Mouse (Mus musculus): ENCODE data around the gene Ric8b.
A peak's percentile ranks its signal among the peaks of the same experiment; 100 is the strongest.

The Ric8b gene

GRCm38 (mm10) chr10:84960380-84960930 lies 43.0 kb downstream of the Ric8b start:
- no peak for DNase-seq (ENCODE audit: low spot score)

GRCm38 (mm10) chr10:84963126-84963525 lies 45.7 kb downstream of the Ric8b start:
- DNase-seq (ENCODE audit: low spot score) = no peak

DNA sequence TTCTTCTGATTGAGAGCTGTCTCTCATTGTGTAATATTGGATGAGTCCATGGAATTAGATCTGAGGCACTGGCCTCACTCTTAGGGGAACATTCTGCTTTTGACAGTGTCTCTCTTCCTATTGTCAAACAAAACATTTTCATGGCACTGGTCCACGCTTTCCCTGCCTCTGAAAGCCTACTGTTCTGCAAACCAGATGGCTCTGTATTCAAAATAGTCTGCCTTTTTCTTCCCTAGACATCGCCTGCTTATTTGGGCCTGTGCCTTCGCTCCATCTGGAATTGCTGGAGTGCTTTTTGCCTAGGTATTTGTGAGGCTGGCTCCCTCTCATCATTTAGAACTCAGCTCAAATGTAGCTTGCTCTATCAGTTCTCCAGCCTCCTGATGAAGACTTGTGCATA lies 46.3 kb downstream of the Ric8b start:
- peak; percentile 70 for DNase-seq (ENCODE audit: low spot score)

DNA sequence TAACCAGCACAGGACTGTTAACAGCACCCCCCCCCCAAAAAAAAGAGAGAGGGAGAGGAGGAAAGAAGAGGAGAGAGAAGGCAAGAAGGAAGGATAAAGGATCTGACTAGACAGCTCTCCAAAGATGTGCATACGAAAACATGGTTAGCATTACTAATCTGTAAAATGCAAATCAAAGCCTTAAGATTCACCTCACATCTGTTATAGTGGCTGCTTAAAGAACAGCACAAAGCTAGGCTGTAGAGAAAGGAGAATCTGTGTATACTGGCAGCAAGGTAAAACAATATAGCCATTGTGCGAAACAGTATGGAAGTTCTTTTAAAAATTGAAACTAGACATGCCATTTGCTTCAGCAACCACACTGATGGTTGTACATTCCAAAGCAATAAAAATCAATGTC lies 49.1 kb downstream of the Ric8b start:
- DNase-seq (ENCODE audit: low spot score) = no peak

- no peak for DNase-seq (ENCODE audit: low spot score)
Measured at GRCm38 (mm10) chr10:84967645-84968044, 50.2 kb downstream of the Ric8b start.

- DNase-seq (ENCODE audit: low spot score) = no peak
Measured at GRCm38 (mm10) chr10:84968852-84969704, 51.7 kb downstream of the Ric8b start.

GRCm38 (mm10) chr10:84975264-84975663 lies 57.8 kb downstream of the Ric8b start:
- DNase-seq (ENCODE audit: low spot score) = no peak

- DNase-seq (ENCODE audit: low spot score) = no peak
Measured at GRCm38 (mm10) chr10:84976588-84977351, 59.4 kb downstream of the Ric8b start.

DNA sequence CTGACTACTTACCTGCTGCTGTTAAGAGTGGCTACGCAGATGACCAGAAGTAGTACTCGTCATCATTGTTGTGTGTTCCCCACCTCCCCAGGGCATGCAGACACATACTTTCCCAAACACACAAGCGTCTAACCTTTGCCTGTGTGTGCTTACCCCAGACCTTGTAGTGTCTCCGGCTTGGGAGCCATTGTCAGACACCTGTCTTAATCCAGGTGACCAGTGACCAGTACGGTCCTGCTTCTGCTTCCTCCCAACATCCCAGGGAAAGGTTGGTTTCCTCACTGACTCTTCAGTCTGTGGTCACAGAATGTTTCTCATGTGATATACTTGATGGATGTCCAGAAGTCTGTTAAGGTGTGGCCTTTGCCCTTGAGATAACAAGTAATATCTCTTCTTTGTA lies 62.9 kb downstream of the Ric8b start:
- DNase-seq (ENCODE audit: low spot score) = no peak

GRCm38 (mm10) chr10:84981441-84981840 lies 64.0 kb downstream of the Ric8b start:
- no peak for DNase-seq (ENCODE audit: low spot score)

DNA sequence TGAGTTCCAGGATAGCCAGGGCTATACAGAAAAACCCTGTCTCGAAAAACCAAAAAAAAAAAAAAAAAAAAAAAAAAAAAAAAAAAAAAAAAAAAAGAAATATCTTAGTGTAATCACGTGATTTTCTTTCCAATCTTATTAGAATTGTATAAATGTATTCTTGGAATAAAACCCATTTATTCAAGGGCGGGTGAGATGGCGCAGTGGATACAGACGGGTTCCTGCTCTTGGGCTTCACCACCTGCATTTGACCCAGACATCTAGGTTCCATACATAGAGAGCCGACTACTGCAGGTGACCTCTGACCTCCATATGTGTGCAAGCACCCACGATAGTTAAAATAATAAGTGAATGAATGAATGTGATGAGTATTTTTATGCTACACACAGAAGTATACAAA lies 65.3 kb downstream of the Ric8b start:
- no peak for DNase-seq (ENCODE audit: low spot score)

DNA sequence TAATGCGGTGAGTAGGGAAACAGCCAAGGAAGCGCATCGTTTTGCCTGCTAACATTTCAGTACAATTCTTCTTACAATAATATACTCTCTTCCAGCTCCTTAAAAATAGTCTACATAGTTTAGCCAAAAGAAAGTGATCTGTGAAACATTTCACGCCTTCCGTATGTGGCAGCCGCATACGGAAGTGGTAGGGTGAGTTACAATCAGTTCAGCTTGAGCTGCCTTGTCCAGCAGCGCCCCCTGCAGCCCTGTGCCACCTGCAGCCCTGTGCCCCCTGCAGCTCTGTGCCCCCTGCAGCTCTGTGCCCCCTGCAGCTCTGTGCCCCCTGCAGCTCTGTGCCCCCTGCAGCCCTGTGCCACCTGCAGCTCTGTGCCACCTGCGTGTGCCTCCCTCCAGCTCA lies 68.5 kb downstream of the Ric8b start:
- peak; percentile 35 for DNase-seq (ENCODE audit: low spot score)

DNA sequence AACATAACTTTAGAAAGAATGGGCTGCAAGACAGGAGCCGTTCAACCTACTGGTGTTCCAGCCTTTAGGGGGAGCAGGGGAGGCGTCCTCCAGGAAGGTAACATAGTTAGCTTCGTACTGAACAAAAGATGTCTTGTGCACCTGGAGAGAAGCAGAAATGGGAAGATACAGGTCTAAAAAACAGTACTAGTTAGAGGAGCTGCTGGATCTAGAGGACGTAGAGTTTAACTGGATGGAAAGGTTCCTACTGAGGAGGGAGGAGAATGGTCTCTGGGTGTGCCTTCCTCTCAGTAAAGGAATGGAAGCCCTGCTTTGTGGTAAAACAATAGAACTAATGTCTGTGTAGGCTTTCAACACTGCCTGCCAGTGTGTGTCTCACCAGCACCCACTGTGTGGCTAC lies 70.2 kb downstream of the Ric8b start:
- DNase-seq (ENCODE audit: low spot score) = no peak

- DNase-seq (ENCODE audit: low spot score) = no peak
Measured at GRCm38 (mm10) chr10:84988650-84989049, 71.2 kb downstream of the Ric8b start.

GRCm38 (mm10) chr10:84994346-84994745 lies 76.9 kb downstream of the Ric8b start:
- no peak for DNase-seq (ENCODE audit: low spot score)

DNA sequence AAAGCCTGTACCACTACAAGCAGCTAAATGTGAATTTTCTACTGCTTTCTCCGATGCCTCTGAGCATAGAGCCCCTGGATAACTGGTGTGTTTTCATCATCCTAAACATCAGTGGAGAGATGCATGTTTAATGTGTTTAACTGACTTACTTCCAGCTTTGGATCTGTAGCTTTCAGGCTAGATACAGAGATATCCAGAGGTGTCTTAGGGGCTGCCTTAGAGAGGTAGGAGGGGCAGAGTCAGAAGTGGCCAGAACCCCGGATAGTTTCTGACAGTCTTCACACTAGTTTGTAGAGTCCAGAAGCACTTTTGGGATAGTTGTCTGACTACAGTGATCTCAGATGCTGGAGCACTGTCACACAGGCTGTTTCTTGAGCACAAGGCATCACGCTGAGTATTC lies 77.6 kb downstream of the Ric8b start:
- no peak for DNase-seq (ENCODE audit: low spot score)

- no peak for DNase-seq (ENCODE audit: low spot score)
Measured at GRCm38 (mm10) chr10:84996366-84996765, 79.0 kb downstream of the Ric8b start.

- DNase-seq (ENCODE audit: low spot score) = no peak
Measured at GRCm38 (mm10) chr10:84997571-84998224, 80.3 kb downstream of the Ric8b start.

GRCm38 (mm10) chr10:84998225-84998579 lies 80.8 kb downstream of the Ric8b start:
- no peak for DNase-seq (ENCODE audit: low spot score)

DNA sequence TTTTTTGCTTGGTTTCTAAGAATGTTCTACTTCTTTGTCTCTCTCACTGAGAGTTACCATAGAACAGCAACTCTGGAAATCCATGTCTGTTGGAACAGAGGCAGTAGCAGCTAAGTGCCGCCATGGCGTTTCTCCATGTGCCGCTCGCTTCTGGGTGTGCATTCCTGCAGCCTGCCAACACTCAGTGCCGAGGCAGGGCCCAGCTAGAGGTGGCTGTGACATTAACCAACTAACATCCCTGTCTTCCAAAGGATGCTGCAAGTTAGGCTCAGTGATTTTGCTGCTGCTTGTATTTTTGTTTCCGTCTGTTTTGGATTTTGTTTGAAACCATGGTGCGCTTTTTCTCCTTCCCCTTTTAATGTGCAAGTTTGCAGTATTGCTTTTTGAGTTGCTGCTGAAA lies 84.5 kb downstream of the Ric8b start:
- DNase-seq (ENCODE audit: low spot score) = no peak

- no peak for DNase-seq (ENCODE audit: low spot score)
Measured at GRCm38 (mm10) chr10:85003190-85004026, 86.0 kb downstream of the Ric8b start.
